Mouse (Mus musculus): Measurements from ENCODE around the gene Btn2a2. TPM values are rescaled to one million over a fixed set of nuclear protein-coding genes. Genes with fewer than 3 reads are reported as not detected.
A peak's percentile ranks its signal among the peaks of the same experiment; 100 is the strongest.

Btn2a2 gene
- total and polyA plus RNA-seq, 3 experiments = 1.2 to 2.1 (median 1.3) TPM

DNA sequence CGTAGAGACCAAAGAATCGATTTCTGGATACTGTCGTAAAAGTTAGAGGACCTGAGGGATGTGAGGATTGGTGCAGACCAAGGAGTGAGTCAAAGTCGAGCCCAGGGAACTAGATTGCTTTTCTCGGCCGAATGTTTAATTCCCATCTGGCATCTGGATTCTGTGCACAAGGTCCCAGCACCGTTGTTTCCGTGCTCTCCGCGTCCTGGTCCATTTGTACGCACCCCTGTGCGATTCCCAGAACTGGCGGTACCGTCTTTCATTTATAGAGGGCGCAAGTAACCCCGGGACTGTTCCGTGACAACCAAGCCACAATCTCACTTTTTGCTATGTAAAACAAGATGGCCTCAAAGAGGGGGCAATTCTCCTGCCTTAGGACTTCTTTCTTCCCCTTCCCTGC is 57.9 kb downstream of the Btn2a2 start:
- Histone ChIP-seq H3K9me3 (replicated peaks; ENCODE audit: low read length) (no peaks in the 10 kb centered on the region), H3K4me2 (ENCODE audit: insufficient read depth, low read depth, poor library complexity, severe bottlenecking) (peak overlapping the region; percentile 11; the same call in 1 of the 2 replicates), H3K4me3 (replicated peaks in 1 of 3; ENCODE audit: low read depth in 2 of 3, low read length in 2 of 3, poor library complexity in 1 of 3) (peak overlapping the region; percentile 56 to 80 (median 79)), H3K79me2 (replicated peaks; ENCODE audit: control insufficient read depth, extremely low read depth, insufficient read depth, poor library complexity, severe bottlenecking) (peaks cover 3% of the 10 kb centered on the region; the same call in 1 of the 2 replicates), H3K27ac (ENCODE audit: insufficient read depth, low read depth) (peak overlapping the region; percentile 46), H3K9ac (ENCODE audit: insufficient read depth, low read depth) (peak overlapping the region; percentile 95), H3K27me3 (replicated peaks) (no peaks in the 10 kb centered on the region), H3K4me1 (ENCODE audit: control insufficient read depth in 1 of 2, insufficient read depth in 2 of 2) (peaks cover 0 to 17% of the 10 kb centered on the region in 2 experiments; a peak in 2 of 4 replicates), H3K36me3 (replicated peaks in 1 of 2; ENCODE audit: control insufficient read depth in 1 of 2, insufficient read depth in 1 of 2, low read length in 1 of 2) (no peaks in the 10 kb centered on the region)
- no peak for TF ChIP-seq GABPA (IDR thresholded peaks at IDR 0.05; ENCODE audit: insufficient replicate concordance, low read depth, low read length)
- TF ChIP-seq PAX5 (IDR thresholded peaks at IDR 0.05; ENCODE audit: low read length) = no peak
- peak; percentile 60; the same call in 1 of the 2 replicates for TF ChIP-seq TBP (conservative IDR thresholded peaks at IDR 0.05; ENCODE audit: low read depth, low read length)
- 0 out of 4 replicates have a peak, but pooled peaks of 1 of the 2 experiments have one; percentile 12 for TF ChIP-seq CTCF (conservative IDR thresholded peaks at IDR 0.05 in 1 of 2, IDR thresholded peaks at IDR 0.05 in 1 of 2; ENCODE audit: low read depth in 2 of 2, low read length in 2 of 2)
- peak; percentile 58; the same call in 1 of the 2 replicates for TF ChIP-seq POLR2A (IDR thresholded peaks at IDR 0.05; ENCODE audit: low read depth, low read length)
- DNase-seq (ENCODE audit: extremely low read depth) = peak; percentile 84
- in situ Hi-C loops (cut with MboI; ENCODE audit: low pct_ligation_motif_present, low pct_unique_long_range_greater_than_20kb, low sequenced_read_pairs) = loop anchor here (5.0 to 25.0 kb wide), 4 partner anchors 92 to 1568 kb away; partner anchors contain the start of gene Zfp184
- dilution Hi-C loops (cut with MboI; ENCODE audit: extremely low pct_ligation_motif_present, extremely low pct_unique_long_range_greater_than_20kb, low sequenced_read_pairs) = no loop called here

DNA sequence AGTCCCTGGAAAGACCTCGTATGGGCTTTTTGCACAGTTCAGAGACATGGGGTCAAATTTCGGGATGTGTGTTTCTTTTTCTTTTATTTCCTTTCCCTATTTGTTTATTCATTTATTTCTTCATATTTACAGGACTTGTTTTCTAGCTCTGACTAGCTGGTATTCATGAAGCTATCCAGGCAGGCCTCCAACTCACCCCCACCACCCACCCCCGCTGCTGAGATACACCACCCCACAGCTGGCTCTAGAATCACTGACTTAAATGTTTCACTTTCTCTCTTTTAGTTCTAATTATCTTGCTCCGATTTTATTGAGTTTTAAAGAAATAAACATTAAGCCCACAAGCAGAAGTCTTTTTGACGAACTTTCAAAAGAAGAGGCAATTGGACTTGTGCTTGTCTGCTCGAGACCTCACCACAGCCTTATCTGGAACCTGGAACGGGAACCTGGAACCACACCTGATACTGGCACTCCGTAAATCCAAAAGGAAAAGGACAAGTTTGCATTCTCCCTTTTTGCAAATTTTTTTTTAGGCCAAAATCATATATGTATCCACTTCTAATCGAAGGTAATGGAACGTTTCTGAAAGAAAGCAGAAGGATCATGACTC is 58.8 kb downstream of the Btn2a2 start:
- TF ChIP-seq POLR2AphosphoS2 (IDR thresholded peaks at IDR 0.05; ENCODE audit: low read depth, low read length) (no peak), TBP (conservative IDR thresholded peaks at IDR 0.05; ENCODE audit: low read depth, low read length) (no peak), POLR2A (IDR thresholded peaks at IDR 0.05; ENCODE audit: low read depth, low read length) (no peak), KAT2A (IDR thresholded peaks at IDR 0.05; ENCODE audit: insufficient replicate concordance, low read length) (no peak), UBTF (IDR thresholded peaks at IDR 0.05; ENCODE audit: low read depth, low read length) (no peak)
- H3K4me1 ChIP-seq (ENCODE audit: control insufficient read depth in 1 of 2, insufficient read depth in 2 of 2) = peaks cover 0 to 17% of the 10 kb centered on the region in 2 experiments; a peak in 2 of 4 replicates
- peaks cover 3% of the 10 kb centered on the region; the same call in 1 of the 2 replicates for H3K79me2 ChIP-seq (replicated peaks; ENCODE audit: control insufficient read depth, extremely low read depth, insufficient read depth, poor library complexity, severe bottlenecking)
- H3K27me3 ChIP-seq (replicated peaks) = no peaks in the 10 kb centered on the region
- no peak for DNase-seq (ENCODE audit: extremely low read depth)
- H3K36me3 ChIP-seq (replicated peaks in 1 of 2; ENCODE audit: control insufficient read depth in 1 of 2, insufficient read depth in 1 of 2, low read length in 1 of 2) = no peaks in the 10 kb centered on the region
- dilution Hi-C loops (cut with MboI; ENCODE audit: extremely low pct_ligation_motif_present, extremely low pct_unique_long_range_greater_than_20kb, low sequenced_read_pairs) (no loop called here), in situ Hi-C loops (cut with MboI; ENCODE audit: low pct_ligation_motif_present, low pct_unique_long_range_greater_than_20kb, low sequenced_read_pairs) (loop anchor here (5.0 to 25.0 kb wide), 5 partner anchors 92 to 1568 kb away; partner anchors contain the start of genes Hist1h2ag, Hist1h2bj, Hist1h4i and Zfp184)
- H3K27ac ChIP-seq (ENCODE audit: insufficient read depth, low read depth) = no peak overlapping the region
- no peaks in the 10 kb centered on the region for H3K9me3 ChIP-seq (replicated peaks; ENCODE audit: low read length)
- peak overlapping the region; percentile 95 for H3K9ac ChIP-seq (ENCODE audit: insufficient read depth, low read depth)
- peak overlapping the region; percentile 56 to 80 (median 79) for H3K4me3 ChIP-seq (replicated peaks in 1 of 3; ENCODE audit: low read depth in 2 of 3, low read length in 2 of 3, poor library complexity in 1 of 3)
- peak overlapping the region; percentile 85 for H3K4me2 ChIP-seq (ENCODE audit: insufficient read depth, low read depth, poor library complexity, severe bottlenecking)

DNA sequence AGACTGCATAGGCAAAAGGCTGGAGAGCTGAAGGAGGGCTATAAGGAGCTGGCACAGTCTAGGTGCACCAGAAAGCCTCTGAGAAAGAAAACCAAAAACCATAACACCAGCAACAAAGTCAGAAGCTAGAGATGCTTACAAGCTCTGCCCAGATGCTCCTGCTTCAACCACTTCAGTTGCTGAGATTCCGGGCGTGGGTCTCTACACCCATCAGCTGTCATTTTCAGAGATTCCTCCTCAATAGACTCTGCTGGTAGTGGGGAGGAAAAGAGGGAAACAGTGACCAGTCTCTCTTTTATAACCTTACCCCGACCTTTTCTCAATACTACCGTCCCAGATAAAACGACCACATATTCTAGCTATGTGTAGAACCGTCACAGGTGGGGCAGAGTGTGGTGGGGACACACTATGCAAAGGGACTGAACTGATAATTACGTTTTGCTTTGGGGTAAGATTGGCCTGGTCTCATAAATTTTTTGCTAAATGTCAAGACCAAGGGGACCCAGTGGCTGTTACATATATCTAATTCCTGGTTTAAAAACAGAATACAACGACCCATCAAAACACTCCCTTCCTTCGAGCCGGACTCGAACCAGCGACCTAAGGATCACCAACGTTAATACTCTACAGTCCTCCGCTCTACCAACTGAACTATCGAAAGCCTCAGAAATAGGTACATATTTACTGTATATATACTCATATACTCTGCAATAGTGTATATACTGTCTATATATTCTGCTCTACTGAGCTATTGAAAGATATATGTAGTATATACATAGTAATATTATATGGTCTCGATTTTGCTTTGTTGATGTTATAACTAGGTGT is 60.3 kb downstream of the Btn2a2 start:
- Histone ChIP-seq H3K27me3 (replicated peaks) (no peaks in the 10 kb centered on the region), H3K79me2 (replicated peaks; ENCODE audit: control insufficient read depth, extremely low read depth, insufficient read depth, poor library complexity, severe bottlenecking) (peaks cover 7% of the 10 kb centered on the region; the same call in 1 of the 2 replicates), H3K4me1 (ENCODE audit: control insufficient read depth in 1 of 2, insufficient read depth in 2 of 2) (peaks cover 0 to 17% of the 10 kb centered on the region in 2 experiments; a peak in 2 of 4 replicates), H3K9ac (ENCODE audit: insufficient read depth, low read depth) (peak overlapping the region; percentile 67), H3K9me3 (replicated peaks; ENCODE audit: low read length) (no peaks in the 10 kb centered on the region), H3K27ac (ENCODE audit: insufficient read depth, low read depth) (peak overlapping the region; percentile 31; the same call in 1 of the 2 replicates), H3K36me3 (replicated peaks in 1 of 2; ENCODE audit: control insufficient read depth in 1 of 2, insufficient read depth in 1 of 2, low read length in 1 of 2) (no peaks in the 10 kb centered on the region), H3K4me3 (replicated peaks in 1 of 3; ENCODE audit: low read depth in 2 of 3, low read length in 2 of 3, poor library complexity in 1 of 3) (peak overlapping the region; percentile 38 to 49 (median 45)), H3K4me2 (ENCODE audit: insufficient read depth, low read depth, poor library complexity, severe bottlenecking) (peak overlapping the region; percentile 72)
- dilution Hi-C loops (cut with MboI; ENCODE audit: extremely low pct_ligation_motif_present, extremely low pct_unique_long_range_greater_than_20kb, low sequenced_read_pairs) (no loop called here), in situ Hi-C loops (cut with MboI; ENCODE audit: low pct_ligation_motif_present, low pct_unique_long_range_greater_than_20kb, low sequenced_read_pairs) (loop anchor here (10.0 to 25.0 kb wide), 3 partner anchors 1384 to 1566 kb away; partner anchors contain the start of genes Hist1h2ag, Hist1h2bj, Hist1h4i and Zfp184)
- TF ChIP-seq GABPA (IDR thresholded peaks at IDR 0.05; ENCODE audit: insufficient replicate concordance, low read depth, low read length) = no peak
- TF ChIP-seq IRF4 (IDR thresholded peaks at IDR 0.05; ENCODE audit: low read depth, low read length) = no peak
- peak; percentile 100 for TF ChIP-seq TBP (conservative IDR thresholded peaks at IDR 0.05; ENCODE audit: low read depth, low read length)
- peak; percentile 39; the same call in 1 of the 2 replicates for TF ChIP-seq POLR2A (IDR thresholded peaks at IDR 0.05; ENCODE audit: low read depth, low read length)
- peak; percentile 80 for DNase-seq (ENCODE audit: extremely low read depth)
